23 mouse cellular contexts compared by ENCODE assay signal in the genomic region with DNA sequence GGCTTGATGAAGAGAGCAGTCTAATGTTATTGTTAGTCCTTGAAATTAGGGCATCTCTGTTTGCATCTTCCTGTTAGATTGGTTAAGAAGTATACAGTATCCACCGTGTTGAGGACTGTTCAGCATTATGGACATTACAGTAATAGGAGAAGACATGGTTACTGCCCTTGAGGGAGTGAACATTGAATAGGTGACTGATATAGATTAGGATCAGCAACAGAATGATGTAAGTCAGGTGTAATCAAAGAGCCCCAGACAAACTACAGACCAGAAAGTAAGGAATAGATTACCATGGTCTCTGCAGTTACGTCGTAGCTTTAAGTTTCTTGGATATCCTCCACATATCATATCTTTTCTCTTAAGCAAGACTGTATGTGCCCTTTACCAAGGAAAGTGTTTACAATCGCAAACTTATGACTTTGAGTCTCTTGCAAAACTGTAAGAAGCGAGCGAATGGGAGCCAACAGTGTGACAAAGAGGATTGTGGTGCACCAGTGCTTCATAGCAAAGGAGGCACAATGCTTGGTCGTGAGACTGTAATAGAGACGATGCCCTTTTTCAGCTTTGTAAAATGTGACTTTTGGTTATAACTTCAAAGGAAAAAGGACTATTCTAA.
A peak's percentile ranks its signal among the peaks of the same experiment; 100 is the strongest.
DNase-seq lines count a peak whose midpoint lies in the region; ATAC-seq lines count a peak whose summit lies in the region.
"Had no signal": no experiment of that assay in that cellular context is flagged by ENCODE, and none has a peak within 500 bp of the region (broad histone marks: within the 10 kb centered on the region; RNA-seq: fewer than 3 reads in every experiment).

No protein-coding gene starts in this region.

- no peak overlapping the region for H3K4me3 ChIP-seq in liver, embryonic 15.5 days (replicated peaks)
- no peak overlapping the region for H3K4me3 ChIP-seq in liver, embryonic 11.5 days (ENCODE audit: low read depth, low read length)
- H3K4me3 ChIP-seq in embryonic facial prominence, embryonic 13.5 days = no peak overlapping the region
- no peak overlapping the region for H3K4me3 ChIP-seq in liver, embryonic 16.5 days (ENCODE audit: low read depth, low read length)
- no peak overlapping the region for H3K4me3 ChIP-seq in forebrain, embryonic 13.5 days
- H3K4me3 ChIP-seq: gastrocnemius, adult 2 months; heart, adult 2 months; hindbrain, embryonic 15.5 days; layer of hippocampus, adult 2 months; left cerebral cortex, adult 2 months; midbrain, embryonic 13.5 days; myocyte had no signal

- 0 out of 2 replicates have a peak, but pooled peaks cover 2% of the 10 kb centered on the region for H3K4me1 ChIP-seq in liver, embryonic 15.5 days (replicated peaks)
- H3K4me1 ChIP-seq in liver, embryonic 11.5 days (replicated peaks; ENCODE audit: control insufficient read depth, insufficient read depth, low read length) = peaks cover 7% of the 10 kb centered on the region; the same call in 1 of the 2 replicates
- H3K4me1 ChIP-seq in embryonic facial prominence, embryonic 13.5 days = peaks cover 23% of the 10 kb centered on the region
- H3K4me1 ChIP-seq in liver, embryonic 16.5 days (ENCODE audit: control insufficient read depth, low read depth, low read length) = peaks cover 2% of the 10 kb centered on the region
- no peaks in the 10 kb centered on the region for H3K4me1 ChIP-seq in forebrain, embryonic 13.5 days
- H3K4me1 ChIP-seq: hindbrain, embryonic 15.5 days; midbrain, embryonic 13.5 days had no signal

- H3K9ac ChIP-seq in liver, embryonic 15.5 days = no peak overlapping the region
- H3K9ac ChIP-seq in liver, embryonic 11.5 days (ENCODE audit: low read depth, low read length) = no peak overlapping the region
- no peak overlapping the region for H3K9ac ChIP-seq in embryonic facial prominence, embryonic 13.5 days
- H3K9ac ChIP-seq in liver, embryonic 16.5 days (ENCODE audit: low read depth, low read length) = no peak overlapping the region
- H3K9ac ChIP-seq in forebrain, embryonic 13.5 days = no peak overlapping the region
- H3K9ac ChIP-seq: hindbrain, embryonic 15.5 days; midbrain, embryonic 13.5 days had no signal

- no peaks in the 10 kb centered on the region for H3K36me3 ChIP-seq in liver, embryonic 15.5 days (replicated peaks)
- no peaks in the 10 kb centered on the region for H3K36me3 ChIP-seq in liver, embryonic 11.5 days (ENCODE audit: control insufficient read depth, insufficient read depth, low read length)
- H3K36me3 ChIP-seq in embryonic facial prominence, embryonic 13.5 days = no peaks in the 10 kb centered on the region
- H3K36me3 ChIP-seq in liver, embryonic 16.5 days (ENCODE audit: control insufficient read depth, insufficient read depth) = no peaks in the 10 kb centered on the region
- H3K36me3 ChIP-seq in forebrain, embryonic 13.5 days (ENCODE audit: poor library complexity, severe bottlenecking) = no peaks in the 10 kb centered on the region
- H3K36me3 ChIP-seq: hindbrain, embryonic 15.5 days; midbrain, embryonic 13.5 days had no signal

- H3K27ac ChIP-seq in liver, embryonic 15.5 days (replicated peaks) = peak overlapping the region; percentile 64
- H3K27ac ChIP-seq in liver, embryonic 11.5 days (ENCODE audit: low read depth, low read length) = no peak overlapping the region
- peak overlapping the region; percentile 61 for H3K27ac ChIP-seq in embryonic facial prominence, embryonic 13.5 days
- H3K27ac ChIP-seq in liver, embryonic 16.5 days (ENCODE audit: low read length) = peak overlapping the region; percentile 84
- H3K27ac ChIP-seq in forebrain, embryonic 13.5 days = no peak overlapping the region
- H3K27ac ChIP-seq: gastrocnemius, adult 2 months; heart, adult 2 months; hindbrain, embryonic 15.5 days; layer of hippocampus, adult 2 months; left cerebral cortex, adult 2 months; midbrain, embryonic 13.5 days had no signal

- no peak for ATAC-seq in liver, embryonic 15.5 days (ENCODE audit: insufficient read depth)
- ATAC-seq in liver, embryonic 11.5 days (replicated peaks; ENCODE audit: low FRiP score) = no peak
- 0 out of 2 replicates have a peak, but pooled peaks have one; percentile 32 for ATAC-seq in embryonic facial prominence, embryonic 13.5 days (ENCODE audit: insufficient number of reproducible peaks, insufficient read depth, low FRiP score, low TSS enrichment, low read depth)
- ATAC-seq in liver, embryonic 16.5 days (ENCODE audit: low read depth) = peak; percentile 25; the same call in 1 of the 2 replicates
- ATAC-seq in forebrain, embryonic 13.5 days = no peak
- ATAC-seq: activated CD4-positive, CD25-positive, alpha-beta regulatory T cell, adult 4 months; forebrain, embryonic 14.5 days; midbrain, embryonic 13.5 days had no signal

- DNase-seq in liver, embryonic 11.5 days (ENCODE audit: low spot score) = no peak
- DNase-seq in NIH3T3 (ENCODE audit: low read depth) = peak; percentile 60
- no peak for DNase-seq in heart, adult 8-10 months (ENCODE audit: low spot score)
- no peak for DNase-seq in neural tube, embryonic 10.5 days (ENCODE audit: extremely low spot score, low spot score)
- DNase-seq: adrenal gland, postnatal 36 days; cerebellum, postnatal 14 days; gastrocnemius, adult 2 months; heart, adult 2 months; heart, postnatal 10 days; lung, postnatal 10 days; right cerebral cortex, adult 18-20 months; thymus, postnatal 36 days had no signal

- 68% methylated on average over 8 of the region's 8 CpGs for WGBS in liver, embryonic 15.5 days (ENCODE audit: insufficient replicate concordance)
- WGBS in liver, embryonic 11.5 days = 87% methylated on average over 8 of the region's 8 CpGs
- WGBS in embryonic facial prominence, embryonic 13.5 days = 36% methylated on average over 8 of the region's 8 CpGs
- WGBS in liver, embryonic 16.5 days (ENCODE audit: insufficient replicate concordance) = 72% methylated on average over 8 of the region's 8 CpGs
- 93% methylated on average over 8 of the region's 8 CpGs for WGBS in forebrain, embryonic 13.5 days

- no peaks in the 10 kb centered on the region for H3K27me3 ChIP-seq in liver, embryonic 15.5 days
- no peaks in the 10 kb centered on the region for H3K27me3 ChIP-seq in liver, embryonic 11.5 days (replicated peaks; ENCODE audit: control insufficient read depth, insufficient read depth, low read length)
- H3K27me3 ChIP-seq in embryonic facial prominence, embryonic 13.5 days = no peaks in the 10 kb centered on the region
- no peaks in the 10 kb centered on the region for H3K27me3 ChIP-seq in liver, embryonic 16.5 days (ENCODE audit: control insufficient read depth, insufficient read depth, low read depth, low read length)
- no peaks in the 10 kb centered on the region for H3K27me3 ChIP-seq in forebrain, embryonic 13.5 days
- H3K27me3 ChIP-seq: hindbrain, embryonic 15.5 days; midbrain, embryonic 13.5 days had no signal

- no peak overlapping the region for H3K4me2 ChIP-seq in liver, embryonic 15.5 days
- H3K4me2 ChIP-seq in liver, embryonic 11.5 days = no peak overlapping the region
- no peak overlapping the region for H3K4me2 ChIP-seq in embryonic facial prominence, embryonic 13.5 days
- no peak overlapping the region for H3K4me2 ChIP-seq in liver, embryonic 16.5 days (ENCODE audit: low read depth, low read length)
- no peak overlapping the region for H3K4me2 ChIP-seq in forebrain, embryonic 13.5 days
- H3K4me2 ChIP-seq: hindbrain, embryonic 15.5 days; midbrain, embryonic 13.5 days had no signal

- no peaks in the 10 kb centered on the region for H3K9me3 ChIP-seq in liver, embryonic 15.5 days (replicated peaks)
- no peaks in the 10 kb centered on the region for H3K9me3 ChIP-seq in liver, embryonic 11.5 days (ENCODE audit: control insufficient read depth, low read length)
- no peaks in the 10 kb centered on the region for H3K9me3 ChIP-seq in embryonic facial prominence, embryonic 13.5 days
- H3K9me3 ChIP-seq in liver, embryonic 16.5 days (replicated peaks; ENCODE audit: control insufficient read depth, low read length) = no peaks in the 10 kb centered on the region
- H3K9me3 ChIP-seq in forebrain, embryonic 13.5 days (replicated peaks) = no peaks in the 10 kb centered on the region
- H3K9me3 ChIP-seq: hindbrain, embryonic 15.5 days; midbrain, embryonic 13.5 days had no signal

Comparison
In these comparisons a context has a peak if more than half of its experiments do, and no peak if none do; other contexts are left out.
1. ATAC-seq: peak in embryonic facial prominence, embryonic 13.5 days (single experiment) and liver, embryonic 16.5 days (single experiment); none in liver, embryonic 15.5 days (single experiment), liver, embryonic 11.5 days (single experiment) and forebrain, embryonic 13.5 days (single experiment).
2. H3K27ac ChIP-seq: peak in liver, embryonic 15.5 days (single experiment), embryonic facial prominence, embryonic 13.5 days (single experiment) and liver, embryonic 16.5 days (single experiment); none in liver, embryonic 11.5 days (single experiment) and forebrain, embryonic 13.5 days (single experiment).